Mouse (Mus musculus) CH12.LX (cell line): ENCODE data around the gene Gatb. TPM values are rescaled to one million over a fixed set of nuclear protein-coding genes. Genes with fewer than 3 reads are reported as not detected.

Experiments
- DNase-seq: peaks from one replicate; pipeline ENCODE4 v3.0.0-alpha.2; 2013; ENCODE audit errors: extremely low read depth
- H3K27ac ChIP-seq: 2 replicates; pipeline ENCODE4 v1.5.1; 2012; ENCODE audit warnings: low read depth, mild to moderate bottlenecking, control low read depth, moderate library complexity; ENCODE audit not compliant: insufficient read depth
- H3K27me3 ChIP-seq: replicated peaks from 2 replicates; pipeline ENCODE3; 2012; ENCODE audit warnings: inconsistent platforms
- H3K36me3 ChIP-seq, 2 experiments: replicated peaks in 1 of 2; 2 replicates each; pipeline versions ENCODE3 to v1.6.1; 2012; ENCODE audit warnings: inconsistent platforms in 1 of 2, low read length in 1 of 2, mild to moderate bottlenecking in 1 of 2, mixed read lengths in 1 of 2, moderate library complexity in 1 of 2; ENCODE audit not compliant: control insufficient read depth in 1 of 2, insufficient read depth in 1 of 2
- H3K4me1 ChIP-seq, 2 experiments: 2 replicates each; pipeline ENCODE4 v1.6.1; 2012; ENCODE audit warnings: inconsistent platforms in 1 of 2, moderate library complexity in 1 of 2; ENCODE audit not compliant: insufficient read depth in 2 of 2, control insufficient read depth in 1 of 2
- H3K4me2 ChIP-seq: 2 replicates; pipeline ENCODE4 v1.6.1; 2012; ENCODE audit warnings: low read depth, mild to moderate bottlenecking, control low read depth; ENCODE audit not compliant: poor library complexity, insufficient read depth, severe bottlenecking
- H3K4me3 ChIP-seq, 3 experiments: fragments of 150-350 bp in 1 of 3; sonication (generic) in 1 of 3; replicated peaks in 1 of 3; 2 replicates each; pipeline versions ENCODE3 to v1.5.1; 2011 to 2012; ENCODE audit warnings: low read depth in 2 of 3, low read length in 2 of 3, mild to moderate bottlenecking in 2 of 3, moderate library complexity in 2 of 3, control low read depth in 1 of 3, improper control_type of control experiment in 1 of 3, inconsistent platforms in 1 of 3, mixed read lengths in 1 of 3; ENCODE audit not compliant: poor library complexity in 1 of 3
- H3K79me2 ChIP-seq: replicated peaks from 2 replicates; pipeline ENCODE4 v1.6.1; 2012; ENCODE audit warnings: mild to moderate bottlenecking, moderate library complexity; ENCODE audit not compliant: control insufficient read depth, poor library complexity, insufficient read depth, severe bottlenecking; ENCODE audit errors: extremely low read depth
- H3K9ac ChIP-seq: 2 replicates; pipeline ENCODE4 v1.6.1; 2012; ENCODE audit warnings: low read depth, mild to moderate bottlenecking, control low read depth, moderate library complexity; ENCODE audit not compliant: insufficient read depth
- H3K9me3 ChIP-seq: replicated peaks from 2 replicates; pipeline ENCODE3; 2012; ENCODE audit warnings: low read length, inconsistent platforms, mixed read lengths
- BHLHE40 ChIP-seq: IDR thresholded peaks from 2 replicates; pipeline ENCODE4 v1.6.1; 2011; ENCODE audit warnings: mild to moderate bottlenecking, low read depth, low read length, improper control_type of control experiment
- CHD1 ChIP-seq: IDR thresholded peaks from 2 replicates; pipeline ENCODE4 v1.6.1; 2012; ENCODE audit warnings: low read depth, low read length, improper control_type of control experiment, inconsistent platforms
- CTCF ChIP-seq, 2 experiments: IDR thresholded peaks in 1 of 2; conservative IDR thresholded peaks in 1 of 2; 2 replicates each; pipeline ENCODE4 v1.5.1; 2011 to 2012; ENCODE audit warnings: low read depth in 2 of 2, low read length in 2 of 2, improper control_type of control experiment in 1 of 2, inconsistent platforms in 1 of 2, mild to moderate bottlenecking in 1 of 2, moderate library complexity in 1 of 2
- E2F4 ChIP-seq: IDR thresholded peaks from 2 replicates; pipeline ENCODE4 v1.6.1; 2011; ENCODE audit warnings: low read depth, low read length, improper control_type of control experiment; ENCODE audit not compliant: insufficient replicate concordance
- ELF1 ChIP-seq: IDR thresholded peaks from 2 replicates; pipeline ENCODE4 v1.6.1; 2014; ENCODE audit warnings: low read depth, mild to moderate bottlenecking, inconsistent platforms, low read length, improper control_type of control experiment
- GABPA ChIP-seq: IDR thresholded peaks from 2 replicates; pipeline ENCODE4 v1.6.1; 2012; ENCODE audit warnings: low read depth, low read length, improper control_type of control experiment, inconsistent platforms; ENCODE audit not compliant: insufficient replicate concordance
- IRF4 ChIP-seq: IDR thresholded peaks from 2 replicates; pipeline ENCODE4 v1.6.1; 2014; ENCODE audit warnings: low read depth, mild to moderate bottlenecking, inconsistent platforms, low read length, improper control_type of control experiment
- JUN ChIP-seq: IDR thresholded peaks from 2 replicates; pipeline ENCODE4 v1.6.1; 2011; ENCODE audit warnings: low read depth, mild to moderate bottlenecking, low read length, improper control_type of control experiment, moderate library complexity; ENCODE audit not compliant: insufficient read depth
- JUND ChIP-seq: conservative IDR thresholded peaks from 2 replicates; pipeline ENCODE4 v1.6.1; 2011; ENCODE audit warnings: low read depth, low read length, improper control_type of control experiment
- MAFK ChIP-seq: IDR thresholded peaks from 2 replicates; pipeline ENCODE4 v1.6.1; 2011; ENCODE audit warnings: low read length, improper control_type of control experiment; ENCODE audit not compliant: insufficient replicate concordance
- MAX ChIP-seq: IDR thresholded peaks from 2 replicates; pipeline ENCODE4 v1.6.1; 2011; ENCODE audit warnings: low read length, improper control_type of control experiment
- MAZ ChIP-seq: IDR thresholded peaks from 2 replicates; pipeline ENCODE4 v1.6.1; 2012; ENCODE audit warnings: low read depth, mild to moderate bottlenecking, inconsistent platforms, low read length, improper control_type of control experiment, moderate library complexity
- MEF2A ChIP-seq: IDR thresholded peaks from 2 replicates; pipeline ENCODE4 v1.6.1; 2014; ENCODE audit warnings: low read depth, mild to moderate bottlenecking, inconsistent platforms, low read length, improper control_type of control experiment, borderline replicate concordance
- MXI1 ChIP-seq: IDR thresholded peaks from 2 replicates; pipeline ENCODE4 v1.6.1; 2011; ENCODE audit warnings: mild to moderate bottlenecking, low read depth, low read length, improper control_type of control experiment
- MYC ChIP-seq: IDR thresholded peaks from 2 replicates; pipeline ENCODE4 v1.6.1; 2011; ENCODE audit warnings: low read depth, mild to moderate bottlenecking, improper control_type of control experiment, low read length
- NRF1 ChIP-seq: IDR thresholded peaks from 2 replicates; pipeline ENCODE4 v1.6.1; 2014; ENCODE audit warnings: low read depth, mild to moderate bottlenecking, inconsistent platforms, low read length, improper control_type of control experiment, moderate library complexity
- PAX5 ChIP-seq: IDR thresholded peaks from 2 replicates; pipeline ENCODE4 v1.6.1; 2012; ENCODE audit warnings: low read length, inconsistent platforms, mixed read lengths
- RAD21 ChIP-seq: IDR thresholded peaks from 2 replicates; pipeline ENCODE4 v1.6.1; 2011; ENCODE audit warnings: low read depth, mild to moderate bottlenecking, low read length, improper control_type of control experiment, moderate library complexity
- RCOR1 ChIP-seq: conservative IDR thresholded peaks from 2 replicates; pipeline ENCODE4 v1.6.1; 2012; ENCODE audit warnings: low read depth, mild to moderate bottlenecking, inconsistent platforms, low read length, improper control_type of control experiment
- SIN3A ChIP-seq: IDR thresholded peaks from 2 replicates; pipeline ENCODE4 v1.6.1; 2012; ENCODE audit warnings: low read length, improper control_type of control experiment, inconsistent platforms
- SMC3 ChIP-seq: IDR thresholded peaks from 2 replicates; pipeline ENCODE4 v1.6.1; 2011; ENCODE audit warnings: low read depth, low read length, improper control_type of control experiment
- TBP ChIP-seq: conservative IDR thresholded peaks from 2 replicates; pipeline ENCODE4 v1.6.1; 2011; ENCODE audit warnings: low read depth, low read length, improper control_type of control experiment
- TCF12 ChIP-seq: IDR thresholded peaks from 2 replicates; pipeline ENCODE4 v1.6.1; 2014; ENCODE audit warnings: low read depth, mild to moderate bottlenecking, inconsistent platforms, low read length, improper control_type of control experiment
- UBTF ChIP-seq: IDR thresholded peaks from 2 replicates; pipeline ENCODE4 v1.6.1; 2012; ENCODE audit warnings: low read depth, mild to moderate bottlenecking, inconsistent platforms, low read length, improper control_type of control experiment, moderate library complexity
- USF2 ChIP-seq: conservative IDR thresholded peaks from 2 replicates; pipeline ENCODE4 v1.6.1; 2011; ENCODE audit warnings: low read depth, low read length, improper control_type of control experiment
- ZC3H11A ChIP-seq: IDR thresholded peaks from 2 replicates; pipeline ENCODE4 v1.6.1; 2012; ENCODE audit warnings: low read depth, mild to moderate bottlenecking, inconsistent platforms, low read length, improper control_type of control experiment
- dilution Hi-C: fragments of 300-500 bp; cut with MboI; formaldehyde crosslinking; loops from 2 replicates; pipeline ENCODE4 v1.14.3; 2020; ENCODE audit warnings: low sequenced_read_pairs; ENCODE audit not compliant: extremely low pct_unique_long_range_greater_than_20kb, extremely low pct_ligation_motif_present
- in situ Hi-C: fragments of 300-500 bp; cut with MboI; formaldehyde crosslinking; loops from 3 replicates; pipeline ENCODE4 v1.14.3; 2019; ENCODE audit warnings: low sequenced_read_pairs, low pct_ligation_motif_present, low pct_unique_long_range_greater_than_20kb, mixed read lengths
- polyA plus RNA-seq: library from polyadenylated mRNA; unstranded; fragments of >175 nt; gene quantifications from 2 replicates; pipeline ENCODE4 v1.2.1, GENCODE M21; 2012; ENCODE audit warnings: low read depth; ENCODE audit not compliant: insufficient read length
- total RNA-seq, 2 experiments: library from RNA; depleted of rRNA; stranded (reverse); fragments of 300-350 nt in 1 of 2; fragments of >200 nt in 1 of 2; gene quantifications; 2 replicates each; pipeline ENCODE4 v1.2.3; 2012 to 2014

The Gatb gene
- total and polyA plus RNA-seq, 3 experiments: 27.4 to 39.8 (median 31.9) TPM

DNA sequence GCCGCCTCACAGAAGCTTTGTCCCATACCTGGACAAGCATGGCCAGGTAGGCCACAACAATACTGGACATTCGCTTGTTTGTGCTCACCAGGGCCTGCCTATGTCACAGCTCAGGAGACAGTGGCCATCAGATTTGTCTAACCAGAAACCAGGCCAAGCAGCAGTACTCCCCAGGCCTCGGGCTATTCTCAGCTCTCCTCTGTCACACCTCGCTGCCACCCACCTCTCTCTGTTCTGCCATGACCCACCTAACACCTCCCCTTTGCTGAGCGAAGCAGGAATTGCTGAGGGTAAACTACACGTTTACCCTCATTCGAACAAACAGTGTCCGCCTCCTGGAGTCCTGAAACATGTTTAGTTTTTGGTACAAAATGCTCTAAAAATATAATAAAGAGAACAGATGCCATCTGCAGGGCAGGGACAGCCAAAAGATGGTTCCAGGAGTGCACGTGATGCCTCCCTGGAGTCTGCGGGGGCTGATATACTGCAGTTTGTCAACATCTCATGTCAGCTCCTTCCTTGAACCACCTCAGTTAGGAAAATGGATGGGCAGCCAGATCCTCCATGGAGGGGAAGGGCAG lies 90.8 kb downstream of the Gatb start:
- dilution Hi-C loops (no loop called here), in situ Hi-C loops (no loop called here)
- Histone ChIP-seq H3K4me2 (no peak overlapping the region), H3K9ac (no peak overlapping the region), H3K9me3 (no peaks in the 10 kb centered on the region), H3K4me1 (peaks cover 0 to 5% of the 10 kb centered on the region in 2 experiments; a peak in 2 of 4 replicates), H3K36me3 (no peaks in the 10 kb centered on the region), H3K4me3 (no peak overlapping the region), H3K27ac (no peak overlapping the region), H3K79me2 (no peaks in the 10 kb centered on the region), H3K27me3 (no peaks in the 10 kb centered on the region)
- no peak for DNase-seq
- TF ChIP-seq SMC3 (no peak), MAFK (no peak), ELF1 (no peak), MAX (no peak), SIN3A (no peak), ZC3H11A (no peak), CHD1 (no peak), MYC (no peak), TBP (no peak), USF2 (no peak)

DNA sequence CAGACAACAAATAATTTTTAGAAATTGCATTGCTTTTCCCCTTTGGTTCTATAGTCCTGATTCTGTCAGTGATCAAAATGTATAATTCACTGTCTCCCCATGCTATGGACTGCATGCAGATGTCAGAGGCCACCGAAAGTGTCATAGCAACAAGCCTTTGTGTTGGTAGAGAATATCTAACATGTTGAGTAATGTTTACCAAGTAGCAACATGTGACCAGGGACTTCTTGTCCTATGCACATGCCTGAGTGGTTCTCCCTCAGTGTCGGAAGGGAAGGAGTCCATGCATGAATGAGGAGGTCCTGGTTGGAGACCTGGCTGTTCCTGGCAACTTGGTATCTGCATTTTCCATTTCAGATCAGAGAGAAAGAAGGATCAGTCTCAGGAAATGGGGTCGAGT lies 92.2 kb downstream of the Gatb start:
- no peaks in the 10 kb centered on the region for H3K79me2 ChIP-seq
- no peaks in the 10 kb centered on the region for H3K9me3 ChIP-seq
- H3K4me3 ChIP-seq: no peak overlapping the region
- DNase-seq: no peak
- no peak overlapping the region for H3K9ac ChIP-seq
- H3K4me2 ChIP-seq: no peak overlapping the region
- H3K4me1 ChIP-seq: no peaks in the 10 kb centered on the region; a peak in 1 of 4 replicates
- no peaks in the 10 kb centered on the region for H3K27me3 ChIP-seq
- dilution Hi-C loops: no loop called here
- no peak overlapping the region for H3K27ac ChIP-seq
- TF ChIP-seq ELF1 (no peak), TCF12 (no peak), JUND (no peak), CTCF (conservative IDR thresholded peaks at IDR 0.05 in 1 of 2, IDR thresholded peaks at IDR 0.05 in 1 of 2; ENCODE audit: low read depth in 2 of 2, low read length in 2 of 2) (no peak), BHLHE40 (no peak), RAD21 (no peak), MEF2A (no peak), MAX (no peak), TBP (no peak), GABPA (no peak), MAZ (no peak), MXI1 (no peak), ZC3H11A (no peak), NRF1 (no peak), JUN (no peak), UBTF (no peak), PAX5 (no peak), E2F4 (no peak), RCOR1 (no peak), IRF4 (no peak)
- in situ Hi-C loops: no loop called here
- no peaks in the 10 kb centered on the region for H3K36me3 ChIP-seq
